Mouse (Mus musculus) cortical plate, adult 2 months (tissue): ENCODE results near the gene Gne.

Source experiments
- CTCF ChIP-seq: fragments of 200-500 bp; IDR thresholded peaks from 2 replicates; pipeline ENCODE4 v1.5.1; 2011; ENCODE audit warnings: mild to moderate bottlenecking, control low read depth, low read length; ENCODE audit not compliant: insufficient read depth; ENCODE audit errors: extremely low read depth
- POLR2A ChIP-seq: fragments of 200-500 bp; IDR thresholded peaks from 2 replicates; pipeline ENCODE4 v1.6.1; 2011; ENCODE audit warnings: mild to moderate bottlenecking, low read length, control low read depth; ENCODE audit not compliant: insufficient read depth; ENCODE audit errors: extremely low read depth

DNA sequence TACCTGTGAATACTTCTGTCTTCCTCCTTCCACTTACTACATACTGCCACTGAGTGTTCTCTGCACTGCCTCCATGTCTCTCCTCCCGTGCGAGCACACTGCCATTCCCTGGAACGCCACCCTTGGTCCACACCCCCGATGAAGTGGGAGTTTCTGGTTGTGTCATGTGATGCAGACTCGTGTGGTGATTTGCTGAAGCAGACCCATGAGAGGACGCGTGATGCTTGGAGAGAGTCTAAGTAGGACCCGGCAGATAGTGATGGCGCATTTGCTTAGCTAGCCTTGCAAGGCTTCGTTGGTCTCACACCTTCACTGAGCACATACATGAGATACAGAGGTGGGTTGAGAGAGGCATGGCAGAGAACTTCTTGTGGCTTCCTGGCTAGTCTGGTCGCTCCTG is 90.9 kb downstream of the Gne start:
- TF ChIP-seq CTCF = no peak
- TF ChIP-seq POLR2A = no peak
